Mouse (Mus musculus) myocyte (in vitro differentiated cells): ENCODE data around the gene Krt222.

Experiments used
- MAX ChIP-seq: IDR thresholded peaks from one replicate; pipeline ENCODE4 v1.6.1; 2011; ENCODE audit warnings: low read depth, mild to moderate bottlenecking, control low read depth
- POLR2A ChIP-seq: IDR thresholded peaks from one replicate; pipeline ENCODE4 v1.6.1; 2011; ENCODE audit warnings: low read depth, mild to moderate bottlenecking, control low read depth, moderate library complexity; ENCODE audit not compliant: insufficient read length
- POLR2AphosphoS2 ChIP-seq: IDR thresholded peaks from one replicate; pipeline ENCODE4 v1.6.1; 2011; ENCODE audit warnings: low read depth, control low read depth; ENCODE audit not compliant: insufficient read length
- USF1 ChIP-seq: IDR thresholded peaks from one replicate; pipeline ENCODE4 v1.6.1; 2011; ENCODE audit warnings: low read depth, mild to moderate bottlenecking, control low read depth, moderate library complexity

- TF ChIP-seq USF1 (no peak), POLR2AphosphoS2 (no peak), POLR2A (no peak), MAX (no peak)
Measured at GRCm38 (mm10) chr11:99265220-99265619, 21.3 kb upstream of the Krt222 start.
